Mouse (Mus musculus): ENCODE measurements at regions not wholly inside any gene's neighbourhood (a gene's known extent, or its start where the extent isn't known, plus 50 kb on each side); places are given as distances from the start of the nearest gene placed in this dataset.

DNA sequence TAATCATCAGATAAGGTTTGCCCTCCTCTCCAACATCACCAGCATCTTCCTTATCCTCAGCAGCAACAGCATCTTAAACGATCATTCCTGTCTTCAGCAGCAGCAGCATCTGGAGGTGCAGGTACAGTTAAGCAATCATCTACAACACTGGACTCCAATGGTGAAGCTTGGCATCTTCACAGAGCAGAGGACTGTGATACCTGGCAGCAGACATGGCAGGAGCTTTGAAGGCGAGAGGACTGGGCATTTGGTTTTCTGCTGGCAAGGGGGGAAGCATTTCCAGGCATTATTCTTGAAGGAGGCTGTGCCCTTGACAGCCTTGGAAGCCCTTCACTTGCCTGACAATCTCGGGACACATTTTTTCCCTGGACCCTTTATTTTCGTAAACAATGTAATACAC is 235.3 kb downstream of the Sp3 start:
- DNase-seq, result no peak
- H3K36me3 ChIP-seq (ENCODE audit: control insufficient read depth, insufficient read depth, low read length), result no peaks in the 10 kb centered on the region
- no peaks in the 10 kb centered on the region for H3K4me1 ChIP-seq (ENCODE audit: control insufficient read depth, insufficient read depth, low read length)
- H3K4me3 ChIP-seq (ENCODE audit: insufficient read depth, low read depth, low read length), result no peak overlapping the region
- no peaks in the 10 kb centered on the region for H3K27me3 ChIP-seq (replicated peaks; ENCODE audit: control insufficient read depth, insufficient read depth, low read length)
- TF ChIP-seq POLR2A (IDR thresholded peaks at IDR 0.05; ENCODE audit: low read depth, low read length), result no peak
- H3K27ac ChIP-seq (ENCODE audit: insufficient read depth, low read depth, low read length), result no peak overlapping the region
- WGBS, result 74% methylated on average over 4 of the region's 4 CpGs

DNA sequence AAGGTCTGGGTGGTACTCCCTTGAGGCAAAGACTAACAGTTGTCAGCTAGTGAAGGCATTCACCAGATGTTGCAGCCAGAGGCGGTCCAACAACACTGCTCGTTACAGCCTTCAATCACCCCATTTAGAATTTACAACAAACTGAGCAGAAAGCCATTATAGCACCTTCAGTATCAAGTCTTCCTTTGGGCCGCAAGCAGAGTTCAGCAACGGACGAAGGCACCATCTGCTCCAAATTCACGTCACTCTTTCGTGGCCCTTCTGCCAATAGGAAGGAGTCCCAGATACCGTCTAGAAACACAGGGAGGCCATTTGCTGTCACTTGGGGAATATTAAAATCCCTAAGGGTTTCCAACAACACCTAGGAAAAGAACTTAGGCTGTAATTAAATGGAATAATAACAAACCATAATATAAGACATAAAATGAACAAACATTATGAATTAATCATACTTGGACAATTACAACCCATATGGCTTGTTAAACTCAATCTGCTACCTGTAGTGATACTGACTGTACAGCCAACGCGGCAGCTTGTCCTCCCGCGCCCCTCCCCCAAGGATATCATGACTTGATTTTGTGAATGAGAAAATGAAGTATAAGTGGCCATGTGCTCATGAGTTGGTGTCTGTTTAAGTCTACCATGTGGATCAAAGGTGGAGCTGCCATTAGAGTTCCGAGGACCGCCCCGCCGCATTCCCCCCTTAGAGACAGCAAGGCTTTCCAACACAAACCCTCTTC is 233.6 kb downstream of the Sp3 start:
- DNase-seq, result no peak
- TF ChIP-seq CTCF (conservative IDR thresholded peaks at IDR 0.05; ENCODE audit: insufficient read depth, insufficient read length, low read depth, low read length) (no peak), POLR2A (IDR thresholded peaks at IDR 0.05; ENCODE audit: low read depth, low read length) (no peak)
- no peaks in the 10 kb centered on the region for H3K36me3 ChIP-seq (ENCODE audit: control insufficient read depth, insufficient read depth, low read length)
- H3K4me3 ChIP-seq (ENCODE audit: insufficient read depth, low read depth, low read length), result no peak overlapping the region
- 85% methylated on average over 16 of the region's 16 CpGs for WGBS
- no peak overlapping the region for H3K27ac ChIP-seq (ENCODE audit: insufficient read depth, low read depth, low read length)
- H3K4me1 ChIP-seq (ENCODE audit: control insufficient read depth, insufficient read depth, low read length), result no peaks in the 10 kb centered on the region
- H3K27me3 ChIP-seq (replicated peaks; ENCODE audit: control insufficient read depth, insufficient read depth, low read length), result no peaks in the 10 kb centered on the region

GRCm38 (mm10) chr2:72747299-72747698 is 232.9 kb downstream of the Sp3 start:
- Histone ChIP-seq H3K27me3 (replicated peaks; ENCODE audit: control insufficient read depth, insufficient read depth, low read length) (no peaks in the 10 kb centered on the region), H3K4me3 (ENCODE audit: insufficient read depth, low read depth, low read length) (no peak overlapping the region), H3K36me3 (ENCODE audit: control insufficient read depth, insufficient read depth, low read length) (no peaks in the 10 kb centered on the region), H3K27ac (ENCODE audit: insufficient read depth, low read depth, low read length) (no peak overlapping the region), H3K4me1 (ENCODE audit: control insufficient read depth, insufficient read depth, low read length) (no peaks in the 10 kb centered on the region)
- TF ChIP-seq POLR2A (IDR thresholded peaks at IDR 0.05; ENCODE audit: low read depth, low read length) (no peak), CTCF (conservative IDR thresholded peaks at IDR 0.05; ENCODE audit: insufficient read depth, insufficient read length, low read depth, low read length) (no peak)
- no peak for DNase-seq
- 89% methylated on average over 5 of the region's 5 CpGs for WGBS

DNA sequence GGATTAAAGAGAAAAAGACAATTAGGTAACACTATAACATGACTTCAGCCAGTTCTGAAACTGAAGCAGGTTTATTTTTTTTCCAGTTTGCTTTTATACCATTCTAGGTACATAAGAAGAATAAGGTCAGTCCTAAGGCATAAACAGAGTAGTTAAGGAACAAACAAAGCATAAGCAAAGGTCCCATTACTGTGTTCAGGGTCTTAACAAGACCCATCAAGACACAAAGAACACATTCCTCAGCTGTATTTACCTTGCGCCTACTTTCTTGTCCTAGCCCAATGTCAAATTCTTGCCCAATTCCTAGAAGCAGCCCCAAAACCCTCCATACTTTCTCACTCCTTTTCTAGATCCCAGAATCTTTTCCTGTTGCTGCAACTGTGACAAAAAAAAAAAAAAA is 230.8 kb downstream of the Sp3 start:
- H3K27ac ChIP-seq (ENCODE audit: insufficient read depth, low read depth, low read length), result no peak overlapping the region
- no peaks in the 10 kb centered on the region for H3K36me3 ChIP-seq (ENCODE audit: control insufficient read depth, insufficient read depth, low read length)
- no peak overlapping the region for H3K4me3 ChIP-seq (ENCODE audit: insufficient read depth, low read depth, low read length)
- TF ChIP-seq CTCF (conservative IDR thresholded peaks at IDR 0.05; ENCODE audit: insufficient read depth, insufficient read length, low read depth, low read length) (no peak), POLR2A (IDR thresholded peaks at IDR 0.05; ENCODE audit: low read depth, low read length) (no peak)
- no peaks in the 10 kb centered on the region for H3K27me3 ChIP-seq (replicated peaks; ENCODE audit: control insufficient read depth, insufficient read depth, low read length)
- no peak for DNase-seq
- H3K4me1 ChIP-seq (ENCODE audit: control insufficient read depth, insufficient read depth, low read length), result no peaks in the 10 kb centered on the region
- 100% methylated on average over 1 of the region's 1 CpGs for WGBS

- Histone ChIP-seq H3K4me3 (ENCODE audit: insufficient read depth, low read depth, low read length) (no peak overlapping the region), H3K27ac (ENCODE audit: insufficient read depth, low read depth, low read length) (no peak overlapping the region), H3K36me3 (ENCODE audit: control insufficient read depth, insufficient read depth, low read length) (no peaks in the 10 kb centered on the region), H3K4me1 (ENCODE audit: control insufficient read depth, insufficient read depth, low read length) (no peaks in the 10 kb centered on the region), H3K27me3 (replicated peaks; ENCODE audit: control insufficient read depth, insufficient read depth, low read length) (no peaks in the 10 kb centered on the region)
- no peak for TF ChIP-seq POLR2A (IDR thresholded peaks at IDR 0.05; ENCODE audit: low read depth, low read length)
- WGBS, result 53% methylated on average over 1 of the region's 1 CpGs
- peak; percentile 5 for DNase-seq
These were observed 228.8 kb downstream of the Sp3 start for GRCm38 (mm10) chr2:72751441-72751840.

GRCm38 (mm10) chr2:72752624-72753176 is 227.5 kb downstream of the Sp3 start:
- H3K4me1 ChIP-seq (ENCODE audit: control insufficient read depth, insufficient read depth, low read length), result no peaks in the 10 kb centered on the region
- TF ChIP-seq CTCF (conservative IDR thresholded peaks at IDR 0.05; ENCODE audit: insufficient read depth, insufficient read length, low read depth, low read length) (no peak), POLR2A (IDR thresholded peaks at IDR 0.05; ENCODE audit: low read depth, low read length) (no peak)
- DNase-seq, result peak; percentile 44
- 42% methylated on average over 4 of the region's 4 CpGs for WGBS
- no peaks in the 10 kb centered on the region for H3K36me3 ChIP-seq (ENCODE audit: control insufficient read depth, insufficient read depth, low read length)
- no peak overlapping the region for H3K4me3 ChIP-seq (ENCODE audit: insufficient read depth, low read depth, low read length)
- H3K27me3 ChIP-seq (replicated peaks; ENCODE audit: control insufficient read depth, insufficient read depth, low read length), result no peaks in the 10 kb centered on the region
- H3K27ac ChIP-seq (ENCODE audit: insufficient read depth, low read depth, low read length), result no peak overlapping the region

- TF ChIP-seq POLR2A (IDR thresholded peaks at IDR 0.05; ENCODE audit: low read depth, low read length), result no peak
- TF ChIP-seq CTCF (conservative IDR thresholded peaks at IDR 0.05; ENCODE audit: insufficient read depth, insufficient read length, low read depth, low read length), result no peak
These were observed 226.2 kb downstream of the Sp3 start for GRCm38 (mm10) chr2:72753788-72754713.

More at GRCm38 (mm10) chr2:72753788-72754713, 226.2 kb downstream of the Sp3 start:
- no peak for DNase-seq
- no peaks in the 10 kb centered on the region for H3K27me3 ChIP-seq (replicated peaks; ENCODE audit: control insufficient read depth, insufficient read depth, low read length)
- no peak overlapping the region for H3K27ac ChIP-seq (ENCODE audit: insufficient read depth, low read depth, low read length)
- no peak overlapping the region for H3K4me3 ChIP-seq (ENCODE audit: insufficient read depth, low read depth, low read length)
- WGBS, result 72% methylated on average over 16 of the region's 16 CpGs
- no peaks in the 10 kb centered on the region for H3K36me3 ChIP-seq (ENCODE audit: control insufficient read depth, insufficient read depth, low read length)
- H3K4me1 ChIP-seq (ENCODE audit: control insufficient read depth, insufficient read depth, low read length), result no peaks in the 10 kb centered on the region
